Mouse (Mus musculus) E14TG2a.4 (cell line): ENCODE measurements around the gene Vps54.

Source experiments
- CTCF ChIP-seq: conservative IDR thresholded peaks from 2 replicates; pipeline ENCODE4 v1.5.1; 2014; ENCODE audit warnings: low read length
- NANOG ChIP-seq: IDR thresholded peaks from 2 replicates; pipeline ENCODE4 v1.6.1; 2014; ENCODE audit warnings: borderline replicate concordance, low read length, mixed read lengths

GRCm38 (mm10) chr11:21219851-21220587 is 19.1 kb upstream of the Vps54 start:
- no peak for TF ChIP-seq CTCF
- no peak for TF ChIP-seq NANOG
